Mouse (Mus musculus) E14TG2a.4 (cell line): ENCODE data around the gene Ccdc81.
A peak's percentile ranks its signal among the peaks of the same experiment; 100 is the strongest.

Experiments
- CTCF ChIP-seq: conservative IDR thresholded peaks from 2 replicates; pipeline ENCODE4 v1.5.1; 2014; ENCODE audit warnings: low read length
- POU5F1 ChIP-seq: IDR thresholded peaks from 2 replicates; pipeline ENCODE4 v1.6.1; 2014; ENCODE audit warnings: low read length, borderline replicate concordance

DNA sequence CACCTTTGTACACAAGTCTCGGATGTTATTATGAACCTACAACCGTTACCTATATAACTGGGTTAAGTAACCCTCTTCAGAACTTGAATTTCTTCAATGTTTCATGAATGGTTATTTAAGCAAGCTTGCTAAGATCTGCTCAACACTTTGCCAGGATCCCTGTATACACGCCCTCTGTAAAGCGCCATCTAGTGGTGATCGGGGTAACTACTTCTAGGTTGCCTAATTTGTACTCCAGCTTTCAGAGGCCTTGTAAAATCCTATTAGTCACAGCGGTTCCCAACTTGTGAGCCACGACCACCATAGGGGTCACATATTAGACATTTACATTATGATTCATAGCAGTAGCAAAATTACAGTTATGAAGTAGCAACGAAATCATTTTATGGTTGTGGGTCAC is 4.5 kb upstream of the Ccdc81 start:
- TF ChIP-seq CTCF = peak; percentile 95
- TF ChIP-seq POU5F1 = no peak
